Mouse (Mus musculus) adipose tissue, adult 10 weeks (tissue): Measurements from ENCODE around the gene Kif17. TPM values are rescaled to one million over a fixed set of nuclear protein-coding genes. Genes with fewer than 3 reads are reported as not detected.

Source experiments
- polyA plus RNA-seq: library from polyadenylated mRNA; stranded (reverse); fragments of 350-450 nt; fragmentation: Illumina TruSeq; extraction: RNeasy Lipid Tissue Mini Kit (QIAGEN cat#74804); gene quantifications from one replicate; pipeline ENCODE4 v1.2.3, GENCODE M21; 2014; ENCODE audit warnings: low read depth, low replicate concordance

The Kif17 gene
- polyA plus RNA-seq: 10.0 TPM

DNA sequence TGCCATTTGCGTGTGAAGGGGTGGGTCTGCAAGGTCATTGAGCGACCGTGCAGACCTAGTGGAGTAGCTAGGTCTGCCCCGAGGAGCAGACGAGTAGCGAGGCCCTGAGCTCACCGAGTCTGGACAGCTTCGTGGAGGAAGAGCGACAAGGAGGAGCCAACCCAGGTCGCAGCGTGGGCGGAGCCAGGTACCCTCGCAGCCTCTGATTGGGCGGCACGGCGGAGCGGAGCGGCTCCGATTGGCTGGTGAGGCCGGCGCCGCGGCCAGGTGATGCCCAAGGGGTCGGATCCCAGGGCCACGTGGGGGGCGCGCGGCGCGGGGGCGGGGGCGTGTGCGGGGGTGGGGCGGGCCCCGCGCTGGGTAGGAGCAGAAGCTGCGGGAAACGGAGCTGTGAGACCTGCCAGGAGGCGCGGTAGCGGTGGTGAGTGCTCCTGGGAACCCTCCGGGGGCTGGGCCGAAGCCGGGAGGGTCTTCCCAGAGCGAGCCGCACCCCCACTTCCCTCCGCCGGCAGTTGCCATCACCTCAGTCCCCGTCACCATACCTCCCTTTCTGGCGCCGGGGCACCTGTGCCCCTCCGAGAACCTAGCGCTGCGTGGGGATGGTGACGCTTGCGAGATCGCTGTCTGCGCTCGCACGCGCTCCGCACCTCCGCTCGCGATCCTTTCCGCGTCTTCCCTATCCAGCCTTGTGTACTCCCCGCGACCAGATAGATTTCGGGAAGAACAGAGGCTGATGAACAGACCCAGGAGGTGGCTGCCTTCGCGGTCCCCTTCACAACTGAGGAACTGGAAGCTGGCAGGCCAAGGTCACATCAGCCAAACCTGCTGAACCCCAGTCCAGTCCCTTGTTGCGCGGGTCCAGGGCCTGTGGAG is at the start of gene Kif17, which contains the start of gene Sh2d5:
Gene Kif17 (plus strand): TSS at position 348 of the 873 bp plus-strand sequence.
Gene Sh2d5 (plus strand): TSS at position 316 of the 873 bp plus-strand sequence.

DNA sequence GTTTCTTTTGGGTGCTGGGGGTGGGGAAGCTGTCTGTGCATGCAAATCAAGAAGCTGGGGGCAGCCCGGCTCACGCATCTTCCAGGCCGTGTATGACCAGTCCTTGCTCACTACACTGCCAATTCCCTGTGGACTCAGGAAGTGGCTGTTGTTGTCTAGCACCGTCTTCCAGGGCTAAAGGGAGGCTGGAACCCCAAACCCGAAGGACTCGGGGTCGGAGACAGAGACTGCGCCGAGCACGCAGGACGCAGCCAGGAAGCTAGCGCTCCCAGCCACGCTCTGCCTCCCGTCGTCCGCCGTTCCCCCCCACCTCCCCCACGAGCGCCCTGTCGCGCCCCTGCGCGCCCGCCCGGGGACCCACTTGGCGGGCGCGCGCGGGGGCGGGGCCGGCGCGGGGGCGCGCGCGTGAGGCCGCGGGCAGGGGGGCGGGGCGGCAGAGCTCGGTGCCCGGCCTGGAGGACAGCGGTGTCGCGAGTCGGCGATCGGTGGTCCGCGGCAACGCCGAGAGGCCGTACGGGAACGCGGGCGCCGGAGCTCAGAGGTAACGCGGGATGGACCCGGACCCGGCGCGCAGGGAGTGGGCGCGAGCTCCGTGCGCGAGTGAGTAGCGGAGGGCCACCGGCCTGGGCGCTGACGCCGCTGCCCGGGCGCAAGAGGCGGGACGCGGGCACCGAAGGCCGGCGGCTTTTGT is 33.9 kb upstream of the Kif17 start, which contains the start of gene Hp1bp3:
Gene Hp1bp3 (plus strand): TSS at position 97 of the 691 bp plus-strand sequence.

DNA sequence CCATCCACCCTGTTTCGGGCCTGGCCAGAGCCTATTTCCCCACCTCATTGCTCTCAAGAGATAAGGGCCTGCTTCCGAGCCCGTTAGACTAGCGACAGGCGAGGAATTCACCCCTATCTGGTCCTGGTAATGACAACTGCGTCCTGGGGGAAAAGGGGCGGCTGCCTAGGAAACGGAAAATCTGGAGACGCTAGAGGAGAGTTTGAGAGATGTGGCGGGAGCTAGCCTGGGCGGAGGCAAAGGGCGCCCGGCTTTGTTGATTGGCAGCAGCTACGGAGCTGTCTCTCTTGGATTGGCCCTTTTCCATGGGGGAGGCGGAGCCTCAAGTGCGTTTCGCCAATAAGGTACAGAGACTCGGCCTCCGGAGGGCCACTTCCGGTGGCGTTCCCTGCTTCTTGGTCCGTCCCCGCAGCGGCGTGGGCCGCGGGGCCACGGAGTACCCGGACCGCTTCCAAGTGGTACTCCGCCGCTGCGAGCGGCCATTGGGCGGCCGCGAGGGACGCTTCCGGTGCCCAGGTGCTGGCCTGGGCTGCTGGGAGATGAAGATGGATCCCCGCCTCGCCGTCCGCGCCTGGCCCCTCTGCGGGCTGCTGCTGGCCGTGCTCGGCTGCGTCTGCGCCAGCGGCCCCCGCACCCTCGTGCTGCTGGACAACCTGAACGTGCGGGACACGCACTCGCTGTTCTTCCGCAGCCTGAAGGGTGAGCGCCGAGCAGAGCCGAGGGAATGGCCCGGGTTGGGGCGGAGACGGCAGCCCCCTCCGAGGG is 54.3 kb downstream of the Kif17 start, which contains the start of gene Ddost:
Gene Ddost (plus strand): TSS at position 391 of the 765 bp plus-strand sequence.

DNA sequence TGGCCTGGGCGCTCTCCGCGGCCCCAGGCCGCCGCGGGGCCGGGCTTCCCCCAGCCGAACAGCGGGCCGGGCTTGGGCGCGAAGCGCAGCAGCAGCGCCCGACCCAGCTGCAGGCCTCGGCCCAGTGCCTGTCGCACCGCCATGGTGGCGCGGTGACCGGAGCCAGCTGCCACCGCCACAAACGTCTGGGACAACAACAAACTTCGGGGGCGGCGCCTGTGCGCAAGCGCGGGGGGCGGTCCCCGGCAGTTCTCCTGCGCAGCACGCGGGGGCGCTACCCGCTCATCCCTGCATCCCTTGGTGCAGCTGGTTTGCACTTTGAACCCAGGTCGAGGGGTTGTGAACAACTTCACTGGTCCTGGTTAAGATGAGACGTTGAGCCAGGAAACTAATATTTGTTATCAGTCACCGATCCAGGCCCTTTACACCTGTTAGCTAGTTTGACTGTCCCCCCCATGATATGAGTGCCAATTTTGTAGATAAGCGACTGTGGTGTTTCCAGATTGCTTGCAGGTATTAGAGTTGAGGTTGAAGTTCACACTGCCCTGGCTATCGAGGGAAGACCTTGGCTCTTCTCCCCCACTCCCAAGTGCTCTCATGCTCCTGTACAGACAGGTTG is 76.0 kb downstream of the Kif17 start, which contains the start of gene Pink1:
Gene Pink1 (minus strand): TSS at position 231 of the 619 bp plus-strand sequence.

Other genes with a start within 250 kb of the Kif17 start
- gene Hp1bp3, start 34.1 kb upstream of the Kif17 start, polyA plus RNA-seq: 114 TPM
- gene Sh2d5, start within 50 bp of the Kif17 start, polyA plus RNA-seq: 5.3 TPM
- gene Ddost, start 54.3 kb downstream of the Kif17 start, polyA plus RNA-seq: 225 TPM
- 167 TPM for gene Pink1, start 75.9 kb downstream of the Kif17 start, polyA plus RNA-seq
- gene Cda, start 117.6 kb downstream of the Kif17 start, polyA plus RNA-seq: 15.5 TPM
- not detected for gene Fam43b, start 146.1 kb downstream of the Kif17 start, polyA plus RNA-seq
- gene Mul1, start 184.2 kb downstream of the Kif17 start, polyA plus RNA-seq: 17.4 TPM
- gene Camk2n1, start 203.9 kb downstream of the Kif17 start, polyA plus RNA-seq: 14.2 TPM